Mouse (Mus musculus) midbrain, embryonic 16.5 days (tissue): ENCODE data around the gene Cux2. TPM values are rescaled to one million over a fixed set of nuclear protein-coding genes. Genes with fewer than 3 reads are reported as not detected.

Source experiments
- ATAC-seq: fragments of 200-750 bp; cut with Nextera tagmentation; 2 replicates; pipeline ENCODE4 v1.8.0; 2017; ENCODE audit warnings: moderate TSS enrichment
- H3K27ac ChIP-seq: fragments of 300-500 bp; sonication (generic); 2 replicates; pipeline ENCODE4 v1.5.1; 2014; ENCODE audit warnings: mild to moderate bottlenecking, low read length, mixed read lengths
- H3K27me3 ChIP-seq: fragments of 300-500 bp; sonication (generic); 2 replicates; pipeline ENCODE4 v1.6.1; 2014; ENCODE audit warnings: low read depth, low read length, mixed read lengths; ENCODE audit not compliant: control insufficient read depth, insufficient read depth
- H3K36me3 ChIP-seq: fragments of 300-500 bp; sonication (generic); 2 replicates; pipeline ENCODE4 v1.6.1; 2014; ENCODE audit warnings: mild to moderate bottlenecking, low read length, moderate library complexity, mixed read lengths; ENCODE audit not compliant: control insufficient read depth, insufficient read depth
- H3K4me1 ChIP-seq: fragments of 300-500 bp; sonication (generic); 2 replicates; pipeline ENCODE4 v1.6.1; 2014; ENCODE audit warnings: mild to moderate bottlenecking, low read length, mixed read lengths; ENCODE audit not compliant: control insufficient read depth, insufficient read depth
- H3K4me2 ChIP-seq: fragments of 300-500 bp; sonication (generic); 2 replicates; pipeline ENCODE4 v1.6.1; 2014; ENCODE audit warnings: mild to moderate bottlenecking, low read length, mixed read lengths
- H3K4me3 ChIP-seq: fragments of 300-500 bp; sonication (generic); 2 replicates; pipeline ENCODE4 v1.5.1; 2014; ENCODE audit warnings: low read depth, mild to moderate bottlenecking, low read length, moderate library complexity, mixed read lengths
- H3K9ac ChIP-seq: fragments of 300-500 bp; sonication (generic); 2 replicates; pipeline ENCODE4 v1.6.1; 2014; ENCODE audit warnings: low read depth, low read length, mixed read lengths
- H3K9me3 ChIP-seq: fragments of 300-500 bp; sonication (generic); replicated peaks from 2 replicates; pipeline ENCODE4 v1.6.1; 2014; ENCODE audit warnings: mild to moderate bottlenecking, low read length, mixed read lengths; ENCODE audit not compliant: control insufficient read depth, poor library complexity, severe bottlenecking
- WGBS: fragments of 180-500 bp; shearing (Covaris S2); extraction: QIAGEN DNeasy Blood & Tissue Kit; methylation state at CpG from one replicate; pipeline ENCODE4 v1.1.7; 2014; 5-methylcytosine and 5-hydroxymethylcytosine counted together
- polyA plus RNA-seq: library from polyadenylated mRNA; unstranded; fragments of >200 nt; fragmentation: Nextera tagmentation; extraction: Ambion mirVana; gene quantifications from 2 replicates; pipeline ENCODE4 v1.2.1, GENCODE M21; 2015

Cux2 gene
- polyA plus RNA-seq, 1 experiment from 2014 or later, result 20.2 TPM

- ATAC-seq, result no peak
- H3K27ac ChIP-seq, result no peak overlapping the region
- H3K4me2 ChIP-seq, result no peak overlapping the region
- H3K36me3 ChIP-seq, result no peaks in the 10 kb centered on the region
- no peaks in the 10 kb centered on the region for H3K9me3 ChIP-seq
- no peaks in the 10 kb centered on the region for H3K27me3 ChIP-seq
- H3K9ac ChIP-seq, result no peak overlapping the region
- H3K4me1 ChIP-seq, result no peaks in the 10 kb centered on the region
- no peak overlapping the region for H3K4me3 ChIP-seq
- WGBS, result 79% methylated on average over 3 of the region's 3 CpGs
These were observed 34.6 kb upstream of the Cux2 start for GRCm38 (mm10) chr5:122084470-122084869.

- Histone ChIP-seq H3K4me3 (no peak overlapping the region), H3K27ac (no peak overlapping the region), H3K36me3 (no peaks in the 10 kb centered on the region), H3K9ac (no peak overlapping the region), H3K4me2 (no peak overlapping the region), H3K9me3 (no peaks in the 10 kb centered on the region), H3K4me1 (no peaks in the 10 kb centered on the region), H3K27me3 (no peaks in the 10 kb centered on the region)
- 100% methylated on average over 2 of the region's 2 CpGs for WGBS
- ATAC-seq, result no peak
These were observed 33.4 kb upstream of the Cux2 start for GRCm38 (mm10) chr5:122083282-122083681.

- H3K36me3 ChIP-seq, result no peaks in the 10 kb centered on the region
- 90% methylated on average over 13 of the region's 13 CpGs for WGBS
- H3K4me2 ChIP-seq, result no peak overlapping the region
- H3K9ac ChIP-seq, result no peak overlapping the region
- H3K27me3 ChIP-seq, result no peaks in the 10 kb centered on the region
- ATAC-seq, result no peak
- no peaks in the 10 kb centered on the region for H3K9me3 ChIP-seq
- no peaks in the 10 kb centered on the region for H3K4me1 ChIP-seq
- H3K4me3 ChIP-seq, result no peak overlapping the region
- no peak overlapping the region for H3K27ac ChIP-seq
These were observed 31.6 kb upstream of the Cux2 start for GRCm38 (mm10) chr5:122081471-122081870.

- H3K27me3 ChIP-seq, result no peaks in the 10 kb centered on the region
- no peak overlapping the region for H3K4me2 ChIP-seq
- no peak overlapping the region for H3K27ac ChIP-seq
- no peak for ATAC-seq
- no peak overlapping the region for H3K9ac ChIP-seq
- 44% methylated on average over 11 of the region's 11 CpGs for WGBS
- no peaks in the 10 kb centered on the region for H3K36me3 ChIP-seq
- H3K4me3 ChIP-seq, result no peak overlapping the region
- H3K9me3 ChIP-seq, result no peaks in the 10 kb centered on the region
- no peaks in the 10 kb centered on the region for H3K4me1 ChIP-seq
These were observed 31.0 kb upstream of the Cux2 start for GRCm38 (mm10) chr5:122080930-122081329.

GRCm38 (mm10) chr5:122079796-122080195 is 29.9 kb upstream of the Cux2 start:
- H3K27ac ChIP-seq, result no peak overlapping the region
- H3K9ac ChIP-seq, result no peak overlapping the region
- no peaks in the 10 kb centered on the region for H3K9me3 ChIP-seq
- H3K4me3 ChIP-seq, result no peak overlapping the region
- H3K4me2 ChIP-seq, result no peak overlapping the region
- 77% methylated on average over 7 of the region's 7 CpGs for whole genome bisulfite sequencing
- H3K27me3 ChIP-seq, result no peaks in the 10 kb centered on the region
- no peak for ATAC-seq
- H3K4me1 ChIP-seq, result no peaks in the 10 kb centered on the region
- H3K36me3 ChIP-seq, result no peaks in the 10 kb centered on the region

GRCm38 (mm10) chr5:122077244-122077643 is 27.3 kb upstream of the Cux2 start:
- Histone ChIP-seq H3K27me3 (no peaks in the 10 kb centered on the region), H3K9ac (no peak overlapping the region), H3K4me2 (no peak overlapping the region), H3K4me3 (no peak overlapping the region), H3K36me3 (no peaks in the 10 kb centered on the region), H3K9me3 (no peaks in the 10 kb centered on the region), H3K27ac (no peak overlapping the region), H3K4me1 (no peaks in the 10 kb centered on the region)
- WGBS, result 84% methylated on average over 4 of the region's 4 CpGs
- ATAC-seq, result no peak

GRCm38 (mm10) chr5:122075736-122076135 is 25.8 kb upstream of the Cux2 start:
- Histone ChIP-seq H3K27me3 (no peaks in the 10 kb centered on the region), H3K4me2 (no peak overlapping the region), H3K4me1 (no peaks in the 10 kb centered on the region), H3K36me3 (no peaks in the 10 kb centered on the region), H3K9ac (no peak overlapping the region), H3K4me3 (no peak overlapping the region), H3K9me3 (no peaks in the 10 kb centered on the region), H3K27ac (no peak overlapping the region)
- ATAC-seq, result no peak
- WGBS, result 58% methylated on average over 3 of the region's 3 CpGs

GRCm38 (mm10) chr5:122071997-122072396 is 22.1 kb upstream of the Cux2 start:
- Histone ChIP-seq H3K9me3 (no peaks in the 10 kb centered on the region), H3K36me3 (no peaks in the 10 kb centered on the region), H3K4me1 (no peaks in the 10 kb centered on the region), H3K4me3 (no peak overlapping the region), H3K27me3 (no peaks in the 10 kb centered on the region), H3K4me2 (no peak overlapping the region), H3K27ac (no peak overlapping the region), H3K9ac (no peak overlapping the region)
- 82% methylated on average over 4 of the region's 4 CpGs for WGBS
- ATAC-seq, result no peak

- Histone ChIP-seq H3K36me3 (no peaks in the 10 kb centered on the region), H3K4me2 (no peak overlapping the region), H3K4me3 (no peak overlapping the region), H3K9me3 (no peaks in the 10 kb centered on the region), H3K27ac (no peak overlapping the region), H3K4me1 (no peaks in the 10 kb centered on the region), H3K9ac (no peak overlapping the region), H3K27me3 (no peaks in the 10 kb centered on the region)
- WGBS, result 86% methylated on average over 16 of the region's 16 CpGs
- ATAC-seq, result no peak
These were observed 21.3 kb upstream of the Cux2 start for GRCm38 (mm10) chr5:122070963-122071800.
